Mouse (Mus musculus) frontal cortex, adult (tissue): ENCODE results near the gene Gm17542.
A peak's percentile ranks its signal among the peaks of the same experiment; 100 is the strongest.
"Not testable (repeated sequence)": the region's sequence is repeated elsewhere in the genome, so short reads cannot be mapped to it uniquely, and the experiment has no call there.

ENCODE experiments used
- ATAC-seq: cut with Nextera tagmentation; 2 replicates; pipeline ENCODE4 v1.9.2; 2017; ENCODE audit warnings: mild to moderate bottlenecking, moderate library complexity, mixed read lengths; ENCODE audit not compliant: low TSS enrichment

The Gm17542 gene

DNA sequence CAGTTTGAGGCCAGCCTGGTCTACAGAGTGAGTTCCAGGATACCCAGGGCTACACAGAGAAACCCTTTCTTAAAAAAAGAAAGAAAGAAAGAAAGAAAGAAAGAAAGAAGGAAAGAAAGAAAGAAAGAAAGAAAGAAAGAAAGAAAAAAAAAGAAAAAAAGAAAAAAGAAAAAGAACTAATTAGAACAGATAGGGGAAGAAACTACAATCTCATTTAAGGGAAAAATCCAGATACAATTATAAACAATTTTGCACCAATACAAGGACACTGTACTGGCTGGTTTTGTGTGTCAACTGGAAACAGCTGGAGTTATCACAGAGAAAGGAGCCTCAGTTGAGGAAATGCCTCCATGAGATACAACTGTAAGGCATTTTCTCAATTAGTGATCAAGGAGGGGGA, at the start of gene Gm17542:
Gene Gm17542 (minus strand): TSS at position 101 of the 400 bp plus-strand sequence.
- not testable (repeated sequence) for ATAC-seq

DNA sequence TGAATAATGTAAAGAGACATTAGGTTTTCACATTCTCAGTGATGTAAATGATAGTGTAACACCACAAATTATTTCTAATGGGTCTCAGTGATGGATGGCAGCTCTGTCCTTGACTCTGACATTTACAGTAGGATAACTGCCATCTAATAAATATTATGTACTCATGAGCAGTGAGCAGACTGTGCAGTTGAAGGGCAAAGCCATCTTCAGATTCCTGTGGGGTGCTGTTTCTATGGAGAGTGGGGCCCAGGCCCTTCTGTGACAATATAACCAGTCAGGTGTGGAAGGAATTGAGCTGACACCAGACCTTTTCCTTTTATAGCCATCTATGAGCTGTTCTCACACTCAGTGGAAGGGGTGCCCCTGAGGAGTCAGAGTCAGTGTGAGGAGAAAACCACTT, 21.8 kb upstream of the Gm17542 start:
- no peak for ATAC-seq

GRCm38 (mm10) chr10:58738152-58738551, 20.1 kb upstream of the Gm17542 start:
- no peak for ATAC-seq

DNA sequence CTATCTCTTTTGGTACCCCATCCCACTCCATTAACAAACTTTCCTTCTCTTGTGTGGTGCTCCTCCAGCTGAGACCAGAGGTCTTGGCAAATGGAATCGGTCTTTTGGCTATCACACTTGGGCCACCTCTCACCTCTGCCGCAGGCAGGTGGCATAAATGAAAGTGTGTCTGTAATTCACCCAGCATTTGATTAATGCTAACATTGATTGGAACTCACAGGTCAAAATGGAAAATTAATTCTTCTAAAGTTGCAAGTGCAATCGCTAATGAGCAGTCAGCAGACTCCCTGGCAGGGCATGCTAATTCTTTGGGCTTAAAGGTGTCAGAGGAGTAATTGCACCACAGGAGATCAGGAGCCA, 3.2 kb downstream of the Gm17542 start:
- no peak for ATAC-seq

DNA sequence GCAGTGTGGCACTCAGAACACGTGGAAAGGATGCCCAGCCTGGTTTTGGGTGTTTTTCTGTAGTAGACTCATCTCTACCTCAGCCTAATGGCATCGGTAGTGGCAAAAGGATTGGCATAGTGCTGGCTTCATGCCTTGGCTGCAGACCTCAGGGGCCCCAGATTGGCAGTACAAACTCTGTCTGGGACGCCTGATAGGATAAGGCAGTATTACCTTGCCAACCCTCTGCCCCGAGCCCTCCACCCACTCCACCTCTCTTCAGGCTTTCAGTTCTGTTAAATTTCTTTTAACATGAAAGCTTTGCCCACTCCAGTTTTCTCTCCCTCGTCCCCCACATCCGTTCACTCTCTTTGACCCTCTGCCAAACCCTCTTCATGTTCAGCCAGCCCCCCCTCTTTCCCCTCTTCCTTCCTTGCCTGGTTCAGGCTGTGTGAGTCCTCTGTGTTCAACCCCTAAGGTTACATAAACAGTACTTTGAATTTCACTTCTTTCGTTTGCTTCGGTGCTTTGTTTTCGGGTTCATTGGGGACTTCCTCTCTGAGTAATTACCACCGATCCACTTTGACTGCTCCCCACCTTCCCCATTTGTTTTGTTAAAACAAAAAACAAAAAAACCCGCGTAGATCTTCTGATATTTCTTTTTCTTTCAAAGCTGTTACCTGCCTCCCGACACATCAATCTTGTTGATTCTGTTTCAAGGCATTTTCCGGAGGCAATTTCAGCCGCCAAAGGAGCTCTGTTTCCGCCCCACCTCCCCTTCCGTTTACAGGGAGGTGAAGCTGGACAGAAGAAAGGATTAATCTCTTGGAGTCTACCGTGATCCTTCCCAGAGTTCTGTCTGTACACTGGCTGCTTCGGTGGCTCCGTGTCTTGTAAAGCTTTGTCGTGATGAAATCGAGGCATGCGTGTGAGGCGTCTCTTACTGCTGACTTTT, 3.9 kb downstream of the Gm17542 start:
- peak; percentile 84 for ATAC-seq

DNA sequence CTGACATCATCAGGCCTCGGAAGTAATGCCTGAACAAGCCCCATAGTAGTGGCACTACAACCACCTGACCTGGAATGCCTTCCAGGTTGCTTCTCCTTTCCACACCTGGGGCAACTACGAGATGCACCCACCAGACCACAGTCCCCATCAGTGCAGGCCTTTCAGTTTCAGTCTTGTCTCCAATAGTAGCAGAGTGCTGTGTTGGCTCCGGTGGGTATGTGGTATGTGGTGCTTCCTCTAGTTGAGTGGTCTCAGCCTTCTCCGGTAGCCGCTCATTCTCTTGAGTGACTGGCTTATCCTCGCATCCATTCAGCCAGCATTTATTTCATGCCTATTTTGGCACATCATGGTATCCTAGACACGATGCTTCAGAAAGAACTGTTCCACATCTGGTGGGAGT, 4.8 kb downstream of the Gm17542 start:
- no peak for ATAC-seq

- ATAC-seq = no peak
Measured at GRCm38 (mm10) chr10:58709021-58709420, 9.0 kb downstream of the Gm17542 start.

- ATAC-seq = no peak
Measured at GRCm38 (mm10) chr10:58700578-58700977, 17.4 kb downstream of the Gm17542 start.

GRCm38 (mm10) chr10:58700160-58700559, 17.9 kb downstream of the Gm17542 start:
- no peak; the same call in 1 of the 2 replicates for ATAC-seq

GRCm38 (mm10) chr10:58698955-58699354, 19.1 kb downstream of the Gm17542 start:
- ATAC-seq = peak; percentile 94

GRCm38 (mm10) chr10:58691051-58691450, 27.0 kb downstream of the Gm17542 start:
- no peak for ATAC-seq

- peak; percentile 66 for ATAC-seq
Measured at GRCm38 (mm10) chr10:58679298-58679697, 38.7 kb downstream of the Gm17542 start.

- peak; percentile 75 for ATAC-seq
Measured at GRCm38 (mm10) chr10:58675533-58675932, 42.5 kb downstream of the Gm17542 start, which contains the start of gene Edar. TSS of gene Edar (minus strand) at chr10:58675654.

GRCm38 (mm10) chr10:58673278-58674061, 44.5 kb downstream of the Gm17542 start:
- ATAC-seq = peak; percentile 81

DNA sequence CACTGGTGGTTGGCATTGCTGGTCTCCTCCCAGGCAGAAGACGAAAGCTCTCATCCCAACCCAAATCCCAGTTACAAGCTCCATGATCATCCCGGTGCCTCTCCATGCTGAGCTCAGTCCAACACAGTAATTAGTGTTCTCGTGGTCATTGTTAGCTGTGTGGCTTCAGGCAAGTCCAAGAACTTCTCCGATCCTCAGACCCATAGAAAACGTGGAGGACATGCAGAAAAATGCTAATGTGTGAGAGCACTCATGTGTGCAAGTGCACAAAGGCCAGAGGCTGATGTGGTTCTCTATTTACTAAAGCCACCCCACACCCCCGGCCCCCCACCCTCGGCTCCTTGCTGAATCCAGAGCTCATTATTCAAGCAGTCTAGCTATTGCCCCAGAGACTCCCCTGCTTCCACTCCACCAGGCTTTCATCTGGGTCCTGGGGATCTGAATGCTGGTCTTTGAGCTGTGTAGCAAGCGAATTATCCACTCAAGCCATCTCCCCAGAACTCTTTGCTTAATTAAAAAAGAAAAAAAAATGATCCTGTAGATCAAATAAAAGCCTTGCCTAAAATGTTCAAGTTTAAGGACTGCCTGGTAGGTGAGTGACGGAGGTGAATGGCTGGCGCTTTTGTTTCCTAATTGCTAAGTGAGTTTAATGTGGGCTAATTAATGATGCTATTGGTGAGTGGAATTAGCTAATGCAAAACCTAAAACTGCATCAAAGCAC, 45.3 kb downstream of the Gm17542 start:
- ATAC-seq = no peak

DNA sequence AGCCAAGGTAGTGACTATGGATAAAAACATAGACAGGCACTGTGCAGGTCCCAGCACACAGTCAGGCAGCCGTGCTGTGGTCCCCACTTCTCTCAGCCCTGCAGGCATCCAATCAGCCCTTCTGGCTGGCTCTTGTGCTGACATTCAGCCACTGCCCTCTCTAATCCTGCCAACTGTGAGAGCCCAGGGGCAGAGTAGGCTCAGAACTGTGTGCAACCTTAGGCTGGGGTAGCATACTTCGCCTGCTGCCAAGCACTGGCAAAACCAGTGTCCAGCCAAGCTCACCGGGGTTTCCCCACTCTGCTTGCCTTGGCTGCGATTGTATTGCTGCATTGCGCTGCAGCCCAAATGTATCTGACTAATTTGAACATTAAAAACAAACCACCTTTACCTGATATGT, 54.1 kb downstream of the Gm17542 start:
- ATAC-seq = peak; percentile 38; the same call in 1 of the 2 replicates
